Mouse (Mus musculus) heart, adult 2 months (tissue): ENCODE results near the gene Ccdc78. TPM values are rescaled to one million over a fixed set of nuclear protein-coding genes. Genes with fewer than 3 reads are reported as not detected.

Source experiments
- DNase-seq, 2 experiments: peaks; one replicate each; pipeline ENCODE4 v3.0.0; 2021
- H3K27ac ChIP-seq: fragments of 200-600 bp; 2 replicates; pipeline ENCODE4 v1.8.1; 2022
- H3K27me3 ChIP-seq: fragments of 200-500 bp; 2 replicates; pipeline ENCODE4 v1.6.1; 2012; ENCODE audit warnings: mild to moderate bottlenecking, low read length, inconsistent platforms, mixed read lengths; ENCODE audit not compliant: control insufficient read depth, insufficient read depth
- H3K36me3 ChIP-seq: fragments of 200-500 bp; 2 replicates; pipeline ENCODE4 v1.6.1; 2012; ENCODE audit warnings: low read length, inconsistent platforms; ENCODE audit not compliant: control insufficient read depth, insufficient read depth
- H3K4me1 ChIP-seq: fragments of 200-500 bp; 2 replicates; pipeline ENCODE4 v1.6.1; 2011; ENCODE audit warnings: low read length; ENCODE audit not compliant: control insufficient read depth, insufficient read depth
- H3K4me3 ChIP-seq: fragments of 200-600 bp; 2 replicates; pipeline ENCODE4 v1.8.1; 2022
- H3K79me2 ChIP-seq: fragments of 200-500 bp; replicated peaks from 2 replicates; pipeline ENCODE4 v1.6.1; 2012; ENCODE audit warnings: mild to moderate bottlenecking, inconsistent platforms, low read length, moderate library complexity, mixed read lengths; ENCODE audit not compliant: control insufficient read depth, insufficient read depth
- H3K9ac ChIP-seq: fragments of 200-500 bp; 2 replicates; pipeline ENCODE4 v1.6.1; 2012; ENCODE audit warnings: low read depth, mild to moderate bottlenecking, control low read depth, inconsistent platforms, low read length, mixed read lengths
- CTCF ChIP-seq: fragments of 200-600 bp; IDR thresholded peaks from 2 replicates; pipeline ENCODE4 v1.8.1; 2022; ENCODE audit warnings: antibody characterized with exemption, mild to moderate bottlenecking, moderate library complexity
- EP300 ChIP-seq: fragments of 200-500 bp; IDR thresholded peaks from 2 replicates; pipeline ENCODE4 v1.6.1; 2011; ENCODE audit warnings: low read depth, low read length, control low read depth; ENCODE audit not compliant: insufficient read depth
- POLR2A ChIP-seq: fragments of 200-500 bp; IDR thresholded peaks from 2 replicates; pipeline ENCODE4 v1.6.1; 2011; ENCODE audit warnings: mild to moderate bottlenecking, low read depth, low read length, control low read depth; ENCODE audit not compliant: insufficient read depth
- WGBS: fragments of 180-500 bp; shearing (Covaris S2); methylation state at CpG from one replicate; pipeline ENCODE4 v1.1.7; 2018; 5-methylcytosine and 5-hydroxymethylcytosine counted together
- intact Hi-C: fragments of 180-260 bp; cut with DNase I; formaldehyde crosslinking; loops from one replicate; pipeline ENCODE4 v1.15.1; 2025
- microRNA-seq, 2 experiments: library from miRNA; unstranded; fragments of <30 nt; microRNA quantifications; one replicate each; pipeline ENCODE4 v1.2.0; 2021
- polyA plus RNA-seq: library from polyadenylated mRNA; depleted of rRNA; stranded (reverse); fragments of >200 nt; gene quantifications from 2 replicates; pipeline ENCODE4 v1.2.3, GENCODE M21; 2012; rRNA removed
- total RNA-seq, 2 experiments: library from RNA; stranded (reverse); gene quantifications; 2 replicates each; pipeline ENCODE4 v1.2.3; 2021

Gene Ccdc78
- total and polyA plus RNA-seq, 3 experiments, result 1.1 TPM; not detected in 2

GRCm38 (mm10) chr17:25837076-25837410 is 50.7 kb downstream of the Ccdc78 start, which contains the start of gene Rhbdl1:
Rhbdl1 (minus strand) TSS chr17:25837295.
- Histone ChIP-seq H3K9ac (peak within 1 kb of the TSS; percentile 59), H3K27me3 (no peaks in the 10 kb centered on the region), H3K79me2 (peaks cover 2% of the 10 kb centered on the region), H3K4me1 (peaks cover 18% of the 10 kb centered on the region), H3K27ac (peak within 1 kb of the TSS; percentile 73), H3K4me3 (peak within 1 kb of the TSS; percentile 40), H3K36me3 (no peaks in the 10 kb centered on the region)
- peak; percentile 51; the same call in 1 of the 2 replicates for TF ChIP-seq EP300
- TF ChIP-seq CTCF, result no peak
- peak; percentile 71 for TF ChIP-seq POLR2A
- intact Hi-C loops, result no loop called here
- WGBS, result 5% methylated on average over 29 of the region's 29 CpGs
- DNase-seq, result peak; percentile 76 to 84

- Histone ChIP-seq H3K4me3 (no peak overlapping the region), H3K36me3 (no peaks in the 10 kb centered on the region), H3K27me3 (no peaks in the 10 kb centered on the region), H3K27ac (peak overlapping the region; percentile 73), H3K79me2 (peaks cover 2% of the 10 kb centered on the region), H3K9ac (no peak overlapping the region), H3K4me1 (peaks cover 18% of the 10 kb centered on the region)
- WGBS, result 39% methylated on average over 3 of the region's 3 CpGs
- DNase-seq, result no peak
- TF ChIP-seq CTCF (no peak), POLR2A (no peak), EP300 (no peak)
- intact Hi-C loops, result no loop called here
Measured at GRCm38 (mm10) chr17:25837533-25837932, 51.2 kb downstream of the Ccdc78 start.

GRCm38 (mm10) chr17:25838904-25839303 is 52.5 kb downstream of the Ccdc78 start:
- Histone ChIP-seq H3K9ac (no peak overlapping the region), H3K36me3 (no peaks in the 10 kb centered on the region), H3K79me2 (peaks cover 2% of the 10 kb centered on the region), H3K4me1 (peaks cover 24% of the 10 kb centered on the region), H3K4me3 (no peak overlapping the region), H3K27me3 (no peaks in the 10 kb centered on the region), H3K27ac (no peak overlapping the region)
- no peak for TF ChIP-seq CTCF
- TF ChIP-seq POLR2A, result no peak
- no peak for TF ChIP-seq EP300
- WGBS, result 80% methylated on average over 4 of the region's 4 CpGs
- no peak for DNase-seq
- intact Hi-C loops, result no loop called here

- peaks cover 2% of the 10 kb centered on the region for H3K79me2 ChIP-seq
- peaks cover 21% of the 10 kb centered on the region for H3K4me1 ChIP-seq
- H3K27me3 ChIP-seq, result no peaks in the 10 kb centered on the region
- TF ChIP-seq EP300, result no peak
- no peak for TF ChIP-seq POLR2A
- no peak for TF ChIP-seq CTCF
- no peak overlapping the region for H3K4me3 ChIP-seq
- DNase-seq, result no peak
- intact Hi-C loops, result no loop called here
- H3K36me3 ChIP-seq, result no peaks in the 10 kb centered on the region
- no peak overlapping the region for H3K27ac ChIP-seq
- H3K9ac ChIP-seq, result no peak overlapping the region
- 80% methylated on average over 14 of the region's 14 CpGs for WGBS
Measured at GRCm38 (mm10) chr17:25839455-25840235, 53.3 kb downstream of the Ccdc78 start.

Small RNAs within 50 kb of the gene (microRNA-seq; reads per million reads assigned to microRNA genes)
- 0 reads per million in 2 experiments for gene Gm25083
- gene Mir3082, result 0 to 3.4 reads per million in 2 experiments
- 2.2 to 3.1 reads per million in 2 experiments for gene Mir6966

Other genes starting within 250 kb of the Ccdc78 start
- gene Sox8, start 215.9 kb upstream of the Ccdc78 start, total RNA-seq, result under 1 TPM; 0.30 to 0.44 TPM
- 0.57 and 0.67 TPM in 2 replicates for gene Sox8, start 215.9 kb upstream of the Ccdc78 start, polyA plus RNA-seq
- 10 to 100 TPM; 28.7 to 33.5 TPM for gene Lmf1, start 207.5 kb upstream of the Ccdc78 start, total RNA-seq
- gene Lmf1, start 207.5 kb upstream of the Ccdc78 start, polyA plus RNA-seq, result 32.7 and 41.8 TPM in 2 replicates
- gene Gng13, start 69.4 kb upstream of the Ccdc78 start, total RNA-seq, result under 1 TPM in 1 of 2 experiments, not detected in 1; 0.81 TPM
- gene Gng13, start 69.4 kb upstream of the Ccdc78 start, polyA plus RNA-seq, result 0.27 and 0.35 TPM in 2 replicates
- gene Chtf18, start 59.2 kb upstream of the Ccdc78 start, total RNA-seq, result 1 to 10 TPM; 1.3 to 1.6 TPM
- gene Chtf18, start 59.2 kb upstream of the Ccdc78 start, polyA plus RNA-seq, result 0.85 and 1.7 TPM in 2 replicates
- 1 to 10 TPM; 4.2 to 5.1 TPM for gene Rpusd1, start 58.9 kb upstream of the Ccdc78 start, total RNA-seq
- gene Rpusd1, start 58.9 kb upstream of the Ccdc78 start, polyA plus RNA-seq, result 18.0 and 18.3 TPM in 2 replicates
- not detected for gene Mslnl, start 50.5 kb upstream of the Ccdc78 start, total RNA-seq
- gene Mslnl, start 50.5 kb upstream of the Ccdc78 start, polyA plus RNA-seq, result 0.10 and 0.26 TPM in 2 replicates
- 10 to 100 TPM; 13.2 to 16.6 TPM for gene Msln, start 32.2 kb upstream of the Ccdc78 start, total RNA-seq
- gene Msln, start 32.2 kb upstream of the Ccdc78 start, polyA plus RNA-seq, result 24.7 and 25.6 TPM in 2 replicates
- 10 to 100 TPM; 42.1 to 45.1 TPM for gene Narfl, start 12.8 kb upstream of the Ccdc78 start, total RNA-seq
- 36.4 and 52.6 TPM in 2 replicates for gene Narfl, start 12.8 kb upstream of the Ccdc78 start, polyA plus RNA-seq
- 1 to 10 TPM; 6.4 to 7.7 TPM for gene Haghl, start 907 bp upstream of the Ccdc78 start, total RNA-seq
- 19.5 and 23.4 TPM in 2 replicates for gene Haghl, start 907 bp upstream of the Ccdc78 start, polyA plus RNA-seq
- gene Fam173a, start 6.3 kb downstream of the Ccdc78 start, total RNA-seq, result 10 to 100 TPM; 30.8 to 38.3 TPM
- gene Fam173a, start 6.3 kb downstream of the Ccdc78 start, polyA plus RNA-seq, result 49.7 and 63.6 TPM in 2 replicates
- gene AC134908.4, start 9.1 kb downstream of the Ccdc78 start, total RNA-seq, result not detected
- gene AC134908.4, start 9.1 kb downstream of the Ccdc78 start, polyA plus RNA-seq, result not detected in 2 replicates
- 10 to 100 TPM; 49.0 to 54.6 TPM for gene Metrn, start 10.6 kb downstream of the Ccdc78 start, total RNA-seq
- gene Metrn, start 10.6 kb downstream of the Ccdc78 start, polyA plus RNA-seq, result 43.3 and 47.9 TPM in 2 replicates
- gene Fbxl16, start 22.5 kb downstream of the Ccdc78 start, total RNA-seq, result 1 to 10 TPM; 1.1 to 1.4 TPM
- gene Fbxl16, start 22.5 kb downstream of the Ccdc78 start, polyA plus RNA-seq, result 2.3 and 3.2 TPM in 2 replicates
- 10 to 100 TPM; 11.0 to 11.1 TPM for gene Wdr24, start 37.0 kb downstream of the Ccdc78 start, total RNA-seq
- 20.4 and 22.9 TPM in 2 replicates for gene Wdr24, start 37.0 kb downstream of the Ccdc78 start, polyA plus RNA-seq
- 10 to 100 TPM; 32.7 to 36.9 TPM for gene Jmjd8, start 42.3 kb downstream of the Ccdc78 start, total RNA-seq
- gene Jmjd8, start 42.3 kb downstream of the Ccdc78 start, polyA plus RNA-seq, result 47.2 and 48.9 TPM in 2 replicates
- 100 to 1,000 TPM; 105 to 129 TPM for gene Stub1, start 46.8 kb downstream of the Ccdc78 start, total RNA-seq
- 147 and 174 TPM in 2 replicates for gene Stub1, start 46.8 kb downstream of the Ccdc78 start, polyA plus RNA-seq
- under 1 TPM; 0.55 to 0.82 TPM for gene Rhbdl1, start 50.7 kb downstream of the Ccdc78 start, total RNA-seq
- 3.8 and 4.9 TPM in 2 replicates for gene Rhbdl1, start 50.7 kb downstream of the Ccdc78 start, polyA plus RNA-seq
- 1 to 10 TPM; 2.4 to 2.9 TPM for gene Gm20683, start 55.2 kb downstream of the Ccdc78 start, total RNA-seq
- 13.9 and 21.6 TPM in 2 replicates for gene Gm20683, start 55.2 kb downstream of the Ccdc78 start, polyA plus RNA-seq
- 100 to 1,000 TPM; 120 to 139 TPM for gene Rhot2, start 58.3 kb downstream of the Ccdc78 start, total RNA-seq
- 209 and 257 TPM in 2 replicates for gene Rhot2, start 58.3 kb downstream of the Ccdc78 start, polyA plus RNA-seq
- 1 to 10 TPM; 1.2 to 1.3 TPM for gene Wdr90, start 74.9 kb downstream of the Ccdc78 start, total RNA-seq
- gene Wdr90, start 74.9 kb downstream of the Ccdc78 start, polyA plus RNA-seq, result 8.0 and 8.5 TPM in 2 replicates
- 100 to 1,000 TPM; 234 to 288 TPM for gene Mcrip2, start 82.2 kb downstream of the Ccdc78 start, total RNA-seq
- 189 and 254 TPM in 2 replicates for gene Mcrip2, start 82.2 kb downstream of the Ccdc78 start, polyA plus RNA-seq
- gene Mettl26, start 88.5 kb downstream of the Ccdc78 start, total RNA-seq, result 10 to 100 TPM; 12.7 TPM
- 24.8 and 30.5 TPM in 2 replicates for gene Mettl26, start 88.5 kb downstream of the Ccdc78 start, polyA plus RNA-seq
- gene Wfikkn1, start 94.3 kb downstream of the Ccdc78 start, total RNA-seq, result under 1 TPM; 0.50 to 0.82 TPM
- 0.29 and 0.44 TPM in 2 replicates for gene Wfikkn1, start 94.3 kb downstream of the Ccdc78 start, polyA plus RNA-seq
- 10 to 100 TPM; 15.2 to 17.6 TPM for gene Rab40c, start 133.1 kb downstream of the Ccdc78 start, total RNA-seq
- 20.5 and 33.8 TPM in 2 replicates for gene Rab40c, start 133.1 kb downstream of the Ccdc78 start, polyA plus RNA-seq
- gene Pigq, start 158.4 kb downstream of the Ccdc78 start, total RNA-seq, result 10 to 100 TPM; 40.8 to 48.7 TPM
- gene Pigq, start 158.4 kb downstream of the Ccdc78 start, polyA plus RNA-seq, result 74.7 and 115 TPM in 2 replicates
- gene Nhlrc4, start 158.4 kb downstream of the Ccdc78 start, total RNA-seq, result under 1 TPM; 0.10 to 0.30 TPM
- gene Nhlrc4, start 158.4 kb downstream of the Ccdc78 start, polyA plus RNA-seq, result 0.15 and 2.8 TPM in 2 replicates
- under 1 TPM; 0.27 to 0.37 TPM for gene A930017K11Rik, start 166.0 kb downstream of the Ccdc78 start, total RNA-seq
- 0.44 and 0.61 TPM in 2 replicates for gene A930017K11Rik, start 166.0 kb downstream of the Ccdc78 start, polyA plus RNA-seq
- gene Capn15, start 199.2 kb downstream of the Ccdc78 start, total RNA-seq, result 1 to 10 TPM; 6.1 to 7.4 TPM
- 15.1 and 15.5 TPM in 2 replicates for gene Capn15, start 199.2 kb downstream of the Ccdc78 start, polyA plus RNA-seq